Mouse (Mus musculus): Measurements from ENCODE around the gene Elp5. TPM values are rescaled to one million over a fixed set of nuclear protein-coding genes. Genes with fewer than 3 reads are reported as not detected.
A peak's percentile ranks its signal among the peaks of the same experiment; 100 is the strongest.
"Not testable (repeated sequence)": the region's sequence is repeated elsewhere in the genome, so short reads cannot be mapped to it uniquely, and the experiment has no call there.

Gene Elp5
- total RNA-seq, 2 experiments from 2014 or later, result 88.5 to 93.9 TPM

GRCm38 (mm10) chr11:70016177-70016576, 33.9 kb upstream of the Elp5 start:
- DNase-seq (ENCODE audit: low spot score in 2 of 2), result not testable (repeated sequence)

- DNase-seq (ENCODE audit: low spot score in 2 of 2), result no peak
Measured at GRCm38 (mm10) chr11:70015677-70016076, 33.4 kb upstream of the Elp5 start.

DNA sequence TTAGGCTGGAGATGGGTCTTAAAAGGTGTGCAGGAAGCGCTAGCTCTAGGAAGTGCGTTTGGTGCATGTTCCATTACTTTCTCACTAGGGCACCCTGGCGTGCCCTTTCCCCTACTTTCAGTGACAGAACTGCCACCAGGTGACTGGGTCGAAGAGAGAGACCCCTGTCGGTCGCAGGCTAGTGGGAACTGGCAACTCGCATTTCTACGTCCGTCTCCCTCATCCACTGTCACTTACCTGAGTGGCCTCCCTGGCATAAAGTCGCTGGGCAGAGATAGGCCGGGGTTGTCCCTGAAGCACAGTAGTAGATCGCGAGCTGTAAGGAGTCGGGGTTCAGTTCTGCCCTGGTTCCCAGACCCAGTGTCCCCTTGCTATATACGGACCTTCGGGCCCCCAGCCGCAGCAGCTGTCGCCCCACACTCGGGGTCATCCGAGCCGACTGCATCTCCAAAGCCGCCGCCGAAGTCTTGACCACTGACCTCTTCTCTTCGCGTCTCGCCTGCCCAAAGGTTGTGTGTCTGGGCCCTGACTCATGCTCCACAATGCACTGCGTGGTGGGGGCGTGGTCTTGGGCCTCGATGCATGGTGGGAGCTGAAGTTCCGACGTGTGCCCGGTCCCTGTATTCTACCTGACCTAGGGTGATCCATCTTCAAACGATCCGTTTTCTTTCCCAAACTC, 32.7 kb upstream of the Elp5 start, which contains the start of gene Acadvl:
Gene Acadvl, minus strand, starts transcription at position 532 of the 679 bp plus-strand sequence.
- DNase-seq (ENCODE audit: low spot score in 2 of 2), result peak; percentile 79 to 89

- DNase-seq (ENCODE audit: low spot score in 2 of 2), result no peak
Measured at GRCm38 (mm10) chr11:70014051-70014450, 31.7 kb upstream of the Elp5 start.

GRCm38 (mm10) chr11:70013408-70013807, 31.1 kb upstream of the Elp5 start:
- no peak for DNase-seq (ENCODE audit: low spot score in 2 of 2)

DNA sequence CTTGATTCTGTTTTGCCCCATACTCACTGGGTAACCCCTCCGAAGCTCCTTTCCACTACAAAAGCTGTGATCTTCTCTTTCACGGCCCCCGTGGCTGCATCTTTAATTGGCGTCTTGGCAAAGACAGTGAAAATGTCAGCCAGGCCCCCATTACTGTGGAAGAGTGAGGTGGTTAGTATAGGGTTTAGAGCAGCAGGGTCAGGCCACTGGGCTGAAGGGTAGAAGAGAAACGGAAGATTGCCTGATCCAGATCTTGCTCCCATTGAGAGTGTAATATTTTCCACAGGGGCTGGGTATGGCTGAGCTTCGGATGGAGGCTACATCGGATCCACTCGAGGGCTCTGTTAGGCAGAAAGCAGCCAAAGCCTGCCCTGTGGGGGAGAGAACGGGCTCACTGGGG, 30.6 kb upstream of the Elp5 start:
- DNase-seq (ENCODE audit: low spot score in 2 of 2), result no peak

DNA sequence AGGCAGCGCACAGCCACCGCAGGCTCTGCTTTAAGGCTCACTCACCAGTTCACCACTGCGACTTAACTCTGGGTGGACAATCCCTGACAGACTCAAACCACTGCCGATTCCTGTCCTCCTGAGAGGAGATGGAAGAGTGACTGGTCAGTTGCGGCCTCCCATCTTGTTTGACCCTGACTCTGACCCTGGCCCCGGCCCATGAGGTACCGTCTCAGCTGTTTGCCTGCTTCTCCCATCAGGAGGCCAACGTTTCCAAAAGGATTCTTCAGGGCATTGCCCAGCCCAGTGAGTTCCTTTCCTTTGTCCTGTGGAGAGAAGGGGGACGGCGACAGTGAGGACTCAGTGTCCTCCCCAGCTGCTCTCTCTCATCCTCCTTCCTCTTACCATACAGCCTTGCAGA, 28.6 kb upstream of the Elp5 start:
- no peak for DNase-seq (ENCODE audit: low spot score in 2 of 2)

- DNase-seq (ENCODE audit: low spot score in 2 of 2), result no peak
Measured at GRCm38 (mm10) chr11:70010548-70010947, 28.2 kb upstream of the Elp5 start.

GRCm38 (mm10) chr11:70010033-70010432, 27.7 kb upstream of the Elp5 start:
- DNase-seq (ENCODE audit: low spot score in 2 of 2), result no peak

- no peak for DNase-seq (ENCODE audit: low spot score in 2 of 2)
Measured at GRCm38 (mm10) chr11:70005521-70005920, 23.2 kb upstream of the Elp5 start.

- no peak for DNase-seq (ENCODE audit: low spot score in 2 of 2)
Measured at GRCm38 (mm10) chr11:70002471-70002870, 20.2 kb upstream of the Elp5 start.

- no peak for DNase-seq (ENCODE audit: low spot score in 2 of 2)
Measured at GRCm38 (mm10) chr11:70001865-70002264, 19.5 kb upstream of the Elp5 start.

- DNase-seq (ENCODE audit: low spot score in 2 of 2), result no peak
Measured at GRCm38 (mm10) chr11:70001159-70001558, 18.8 kb upstream of the Elp5 start.

GRCm38 (mm10) chr11:70000396-70000898, 18.1 kb upstream of the Elp5 start, which contains the start of gene Dvl2:
Gene Dvl2 (plus strand): TSS chr11:70000595.
- peak; percentile 89 to 92 for DNase-seq (ENCODE audit: low spot score in 2 of 2)

- DNase-seq (ENCODE audit: low spot score in 2 of 2), result no peak
Measured at GRCm38 (mm10) chr11:69999666-70000065, 17.3 kb upstream of the Elp5 start.

DNA sequence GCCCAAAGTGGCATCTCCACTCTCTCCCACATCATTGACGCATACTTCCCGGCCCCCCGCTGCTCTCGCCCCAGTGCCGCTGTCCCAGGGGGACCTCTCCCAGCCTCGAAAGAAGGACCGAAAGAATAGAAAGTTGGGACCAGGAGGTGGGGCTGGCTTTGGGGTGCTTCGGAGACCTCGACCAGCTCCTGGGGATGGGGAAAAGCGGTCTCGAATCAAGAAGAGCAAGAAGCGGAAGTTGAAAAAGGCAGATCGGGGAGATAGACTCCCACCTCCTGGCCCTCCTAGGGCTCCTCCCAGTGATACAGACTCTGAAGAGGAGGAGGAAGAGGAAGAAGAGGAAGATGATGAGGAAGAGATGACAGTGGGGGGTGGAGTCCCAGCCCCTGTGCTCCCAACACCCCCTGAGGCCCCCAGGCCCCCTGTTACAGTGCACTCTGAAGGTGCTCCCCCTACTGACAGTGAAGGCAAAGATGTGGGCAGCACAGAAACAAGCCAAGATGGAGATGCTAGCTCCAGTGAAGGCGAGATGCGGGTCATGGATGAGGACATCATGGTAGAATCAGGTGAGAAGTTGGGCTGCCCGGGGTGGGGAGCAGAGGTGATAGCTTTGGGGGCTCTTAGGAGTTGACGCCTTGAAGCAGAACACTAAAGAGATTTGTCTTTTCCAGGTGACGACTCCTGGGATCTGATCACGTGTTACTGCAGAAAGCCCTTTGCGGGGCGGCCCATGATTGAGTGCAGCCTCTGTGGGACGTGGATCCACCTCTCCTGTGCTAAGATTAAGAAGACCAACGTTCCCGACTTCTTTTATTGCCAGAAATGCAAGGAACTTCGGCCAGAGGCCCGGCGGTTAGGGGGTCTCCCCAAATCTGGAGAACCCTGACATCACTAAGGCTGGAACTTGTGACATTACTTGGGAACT, 16.5 kb upstream of the Elp5 start:
- DNase-seq (ENCODE audit: low spot score in 2 of 2), result no peak

GRCm38 (mm10) chr11:69997070-69997509, 14.8 kb upstream of the Elp5 start:
- DNase-seq (ENCODE audit: low spot score in 2 of 2), result peak in 1 of 2 experiments; percentile 61

DNA sequence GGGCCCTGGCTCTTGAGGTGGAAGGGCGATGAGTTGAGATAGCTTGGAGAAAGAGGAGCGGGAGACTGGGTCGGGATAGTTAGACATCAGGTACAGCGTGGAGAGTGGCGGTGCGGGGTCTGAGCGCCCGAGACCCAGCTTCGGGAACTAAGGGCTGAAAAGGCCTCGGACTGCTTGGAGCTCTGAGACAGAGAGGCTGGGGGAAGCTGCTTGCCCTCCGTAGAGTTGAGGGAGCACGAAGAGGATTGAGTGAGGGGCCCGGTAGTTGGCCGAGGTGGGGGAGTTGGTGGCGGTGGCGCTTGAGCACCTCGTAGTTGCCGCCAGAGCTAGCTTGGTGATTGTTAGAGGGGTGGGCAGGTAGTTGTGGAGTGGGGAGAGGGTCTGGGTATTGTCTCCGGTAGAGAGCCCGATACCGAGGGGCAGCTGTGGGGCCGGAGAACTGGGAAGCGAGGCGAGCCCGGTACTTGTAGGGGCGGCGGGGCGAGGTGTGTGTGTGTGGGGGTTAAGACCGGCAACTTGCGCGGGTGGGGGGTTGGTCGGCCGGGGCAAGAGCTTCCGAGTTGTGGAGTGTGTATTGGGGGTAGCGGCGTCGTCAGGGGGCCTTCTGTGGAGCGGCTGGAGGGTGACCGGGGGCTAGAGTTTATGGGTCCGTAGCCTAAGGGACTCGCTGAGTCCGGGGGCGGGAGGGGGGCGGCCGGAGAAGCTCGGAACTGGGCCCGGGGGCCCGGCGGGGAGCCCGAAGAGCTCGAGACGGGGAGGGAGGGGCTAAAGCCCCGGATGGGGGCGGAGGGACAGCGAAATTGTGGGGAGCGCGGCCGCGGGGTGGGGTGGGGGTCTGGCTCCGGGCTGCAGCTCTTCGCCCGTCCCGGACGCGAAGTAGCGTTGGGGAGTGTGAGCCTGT, 14.1 kb upstream of the Elp5 start:
- no peak for DNase-seq (ENCODE audit: low spot score in 2 of 2)

DNA sequence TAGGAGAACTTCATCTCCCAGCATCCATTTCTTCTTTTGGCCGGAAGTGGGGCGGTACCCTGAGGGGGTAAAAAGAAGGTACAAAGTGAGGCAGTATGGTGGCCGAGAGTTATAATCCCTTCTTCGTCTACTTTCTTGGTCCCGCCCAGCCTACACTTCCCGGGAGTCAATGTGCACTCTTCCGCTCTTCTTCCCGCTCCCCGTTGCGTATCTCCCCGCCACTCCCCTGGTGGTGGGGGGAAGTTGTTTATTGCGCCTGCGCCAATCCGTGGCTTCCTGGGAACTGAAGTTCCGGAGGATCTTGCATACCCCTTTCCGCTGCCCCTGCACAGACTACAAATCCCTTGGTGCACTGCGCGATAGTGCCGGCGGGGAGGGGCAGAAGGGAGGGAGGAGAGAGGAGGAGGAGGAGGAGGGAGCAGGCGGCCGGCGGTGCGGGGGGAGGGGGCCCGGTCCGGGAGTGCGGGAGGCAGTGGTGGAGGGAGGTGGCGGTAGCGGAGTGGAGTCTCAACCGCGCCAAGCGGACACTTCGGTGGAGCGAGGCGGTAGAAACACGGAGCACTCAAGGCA, 13.2 kb upstream of the Elp5 start, which contains the start of gene Phf23:
Gene Phf23, plus strand, starts transcription at position 387 of the 570 bp plus-strand sequence.
- peak; percentile 95 to 98 for DNase-seq (ENCODE audit: low spot score in 2 of 2)

- DNase-seq (ENCODE audit: low spot score in 2 of 2), result no peak
Measured at GRCm38 (mm10) chr11:69994401-69995090, 12.2 kb upstream of the Elp5 start.

Measured in layer of hippocampus, postnatal 14 days (tissue).